In genomic region chr19:55698892-55699291, GRCm38 (mm10) we compare ENCODE assay signal across 24 mouse cellular contexts.
"Had no signal": no experiment of that assay in that cellular context is flagged by ENCODE, and none has a peak within 500 bp of the region (broad histone marks: within the 10 kb centered on the region; RNA-seq: fewer than 3 reads in every experiment).

No protein-coding gene starts in this region.

- H3K9me3 ChIP-seq: heart, embryonic 13.5 days; heart, embryonic 15.5 days; hindbrain, embryonic 13.5 days; hindbrain, embryonic 15.5 days; limb, embryonic 10.5 days; limb, embryonic 12.5 days had no signal

- H3K36me3 ChIP-seq: heart, embryonic 13.5 days; heart, embryonic 15.5 days; hindbrain, embryonic 13.5 days; hindbrain, embryonic 15.5 days; limb, embryonic 10.5 days; limb, embryonic 12.5 days had no signal

- ATAC-seq: forebrain, postnatal 0 days; hindbrain, postnatal 0 days had no signal

- H3K4me3 ChIP-seq: heart, adult 2 months; heart, embryonic 13.5 days; heart, embryonic 15.5 days; hindbrain, embryonic 13.5 days; hindbrain, embryonic 15.5 days; limb, embryonic 10.5 days; limb, embryonic 12.5 days had no signal

- H3K9ac ChIP-seq: forebrain, postnatal 0 days; heart, embryonic 13.5 days; heart, embryonic 15.5 days; hindbrain, embryonic 13.5 days; hindbrain, embryonic 15.5 days; limb, embryonic 12.5 days had no signal

- H3K27ac ChIP-seq: heart, adult 2 months; heart, embryonic 13.5 days; heart, embryonic 15.5 days; hindbrain, embryonic 13.5 days; hindbrain, embryonic 15.5 days; hindbrain, postnatal 0 days; limb, embryonic 10.5 days; limb, embryonic 12.5 days had no signal

- H3K4me2 ChIP-seq: heart, embryonic 11.5 days; heart, embryonic 13.5 days; heart, embryonic 15.5 days; hindbrain, embryonic 13.5 days; hindbrain, embryonic 15.5 days; limb, embryonic 12.5 days; liver, embryonic 11.5 days had no signal

- DNase-seq: forebrain, postnatal 0 days; gastrocnemius, postnatal 10 days; gastrocnemius, postnatal 25 days; heart, adult 11 months; heart, adult 2 months; heart, postnatal 14 days; heart, postnatal 36 days; kidney, adult 18-20 months; kidney, adult 8-10 months; kidney, postnatal 10 days; kidney, postnatal 25 days; kidney, postnatal 4 days; layer of hippocampus, adult 9-11 months; layer of hippocampus, postnatal 36 days; liver had no signal
